Mouse (Mus musculus) heart, adult 8-10 months (tissue): ENCODE data around the gene Adi1. TPM values are rescaled to one million over a fixed set of nuclear protein-coding genes. Genes with fewer than 3 reads are reported as not detected.

Source experiments
- microRNA-seq: library from miRNA; unstranded; fragments of <30 nt; microRNA quantifications from one replicate; pipeline ENCODE4 v1.2.0, GENCODE M21; 2022
- total RNA-seq, 4 experiments: library from RNA; stranded (reverse); gene quantifications; 2 replicates each; pipeline ENCODE4 v1.2.4; 2022

The Adi1 gene
- total RNA-seq, 4 experiments from 2014 or later = 58.0 to 62.6 (median 61.6) TPM

Small RNAs within 50 kb of the gene (microRNA-seq; reads per million reads assigned to microRNA genes)
- not detected for gene Mir6937

Other genes starting within 250 kb of the Adi1 start
- not detected for gene Dcdc2c, start 122.8 kb upstream of the Adi1 start, total RNA-seq
- not detected for gene Allc, start 92.7 kb upstream of the Adi1 start, total RNA-seq
- 10 to 100 TPM; 11.8 to 18.1 (median 14.3) TPM for gene Colec11, start 51.9 kb upstream of the Adi1 start, total RNA-seq
- 100 to 1,000 TPM; 211 to 303 (median 290) TPM for gene Rps7, start 39.3 kb upstream of the Adi1 start, total RNA-seq
- 1 to 10 TPM; 6.7 to 9.4 (median 8.2) TPM for gene Rnaseh1, start 25.6 kb upstream of the Adi1 start, total RNA-seq
- 10 to 100 TPM; 20.8 to 26.5 (median 23.6) TPM for gene Trappc12, start 75.2 kb downstream of the Adi1 start, total RNA-seq
- 1 to 10 TPM; 8.9 to 9.6 (median 9.0) TPM for gene Eipr1, start 76.6 kb downstream of the Adi1 start, total RNA-seq